13 mouse cellular contexts compared by ENCODE assay signal in the genomic region with DNA sequence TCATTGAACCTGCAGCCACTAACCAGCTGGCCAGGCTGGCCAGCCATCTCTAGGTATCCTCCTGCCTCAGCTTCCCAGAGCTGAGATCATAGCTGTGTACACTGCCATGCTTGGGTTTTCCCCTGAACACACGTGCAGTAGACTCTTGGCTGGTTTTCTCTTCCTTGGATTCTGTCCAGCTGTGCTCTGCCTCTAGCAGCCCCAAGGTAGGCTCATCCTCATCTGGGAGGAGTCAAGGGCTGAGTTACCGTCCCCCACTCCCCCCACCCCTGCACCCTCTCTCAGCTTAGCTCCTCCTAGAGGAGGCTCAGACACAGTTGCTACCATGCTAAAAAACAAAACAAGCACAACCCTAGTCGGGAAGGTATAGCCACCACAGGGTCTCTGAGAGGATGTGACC. TPM values are rescaled to one million over a fixed set of nuclear protein-coding genes. Genes with fewer than 3 reads are reported as not detected.
DNase-seq lines count a peak whose midpoint lies in the region; ATAC-seq lines count a peak whose summit lies in the region.
"Had no signal": no experiment of that assay in that cellular context is flagged by ENCODE, and none has a peak within 500 bp of the region (broad histone marks: within the 10 kb centered on the region; RNA-seq: fewer than 3 reads in every experiment).

No protein-coding gene starts in this region.

- H3K9ac ChIP-seq in heart, embryonic 16.5 days (ENCODE audit: low read length) = no peak overlapping the region

- no peak for ATAC-seq in heart, embryonic 16.5 days (replicated peaks; ENCODE audit: extremely low read depth, insufficient read depth, low FRiP score)
- ATAC-seq: hindbrain, postnatal 0 days had no signal

- no peaks in the 10 kb centered on the region for H3K9me3 ChIP-seq in heart, embryonic 16.5 days (replicated peaks; ENCODE audit: control insufficient read depth, low read length)
- no peaks in the 10 kb centered on the region for H3K9me3 ChIP-seq in embryonic facial prominence, embryonic 10.5 days
- H3K9me3 ChIP-seq: G1E had no signal

- DNase-seq in heart, postnatal 25 days (ENCODE audit: low spot score) = no peak
- peak; percentile 20 to 21 for DNase-seq in right cerebral cortex, postnatal 10 days (ENCODE audit: low spot score in 2 of 2)
- no peak for DNase-seq in right cerebral cortex, postnatal 25 days
- DNase-seq in embryonic facial prominence, embryonic 10.5 days (ENCODE audit: low spot score) = no peak
- DNase-seq in splenic B cell, adult 2 months (ENCODE audit: low read depth, low spot score) = peak; percentile 20
- no peak for DNase-seq in right cerebral cortex, postnatal 36 days (ENCODE audit: low spot score in 2 of 2)
- no peak for DNase-seq in right cerebral cortex, postnatal 14 days
- DNase-seq: right cerebral cortex, postnatal 4 days; thymus, postnatal 25 days had no signal

- no peaks in the 10 kb centered on the region for H3K27me3 ChIP-seq in heart, embryonic 16.5 days (ENCODE audit: control insufficient read depth, insufficient read depth, low read length)
- H3K27me3 ChIP-seq in embryonic facial prominence, embryonic 10.5 days (replicated peaks; ENCODE audit: low read depth, poor library complexity, severe bottlenecking) = no peaks in the 10 kb centered on the region
- no peaks in the 10 kb centered on the region for H3K27me3 ChIP-seq in splenic B cell, adult 2 months (ENCODE audit: control insufficient read depth, insufficient read depth, low read length, poor library complexity, severe bottlenecking)

- WGBS in heart, embryonic 16.5 days = 49% methylated on average over 3 of the region's 3 CpGs
- 67% methylated on average over 3 of the region's 3 CpGs for WGBS in embryonic facial prominence, embryonic 10.5 days

- no peaks in the 10 kb centered on the region for H3K36me3 ChIP-seq in heart, embryonic 16.5 days (ENCODE audit: control insufficient read depth, insufficient read depth)
- no peaks in the 10 kb centered on the region for H3K36me3 ChIP-seq in embryonic facial prominence, embryonic 10.5 days (replicated peaks)
- no peaks in the 10 kb centered on the region for H3K36me3 ChIP-seq in splenic B cell, adult 2 months (ENCODE audit: control insufficient read depth, insufficient read depth, low read length, poor library complexity, severe bottlenecking)
- H3K36me3 ChIP-seq: G1E had no signal

- intact Hi-C loops in heart, postnatal 25 days (cut with DNase I) = loop anchor here (5.0 kb wide), 1 partner anchor 118 kb away; no protein-coding TSS in a partner anchor

- peaks cover 37% of the 10 kb centered on the region for H3K4me1 ChIP-seq in heart, embryonic 16.5 days (ENCODE audit: control insufficient read depth, insufficient read depth, low read length)
- H3K4me1 ChIP-seq in embryonic facial prominence, embryonic 10.5 days = peaks cover 66% of the 10 kb centered on the region

- H3K4me2 ChIP-seq in heart, embryonic 16.5 days (ENCODE audit: low read depth, low read length) = no peak overlapping the region

- peak overlapping the region; percentile 84; the same call in 1 of the 2 replicates for H3K27ac ChIP-seq in heart, embryonic 16.5 days (ENCODE audit: low read length)
- H3K27ac ChIP-seq in embryonic facial prominence, embryonic 10.5 days (replicated peaks) = peak overlapping the region; percentile 92; the same call in 1 of the 2 replicates
- H3K27ac ChIP-seq: macrophage had no signal

- H3K4me3 ChIP-seq in heart, embryonic 16.5 days (ENCODE audit: low read length) = no peak overlapping the region
- no peak overlapping the region for H3K4me3 ChIP-seq in embryonic facial prominence, embryonic 10.5 days

RNA-seq across cellular contexts. Expression of a gene that starts 4.8 kb away (rescaled TPM):
- 1.4 TPM in 2 replicates for polyA plus RNA-seq in heart, embryonic 16.5 days (2015; fragmentation: Nextera tagmentation; extraction: Ambion mirVana)
- total RNA-seq in heart, postnatal 25 days (2021) = 1 to 10 TPM; 1.2 TPM
- polyA plus RNA-seq in embryonic facial prominence, embryonic 10.5 days (2016; fragmentation: Nextera tagmentation; extraction: Ambion mirVana) = 0.44 and 0.86 TPM in 2 replicates
- polyA plus RNA-seq: G1E had no signal

Comparison
In these comparisons a context has a peak if more than half of its experiments do, and no peak if none do; other contexts are left out.
1. DNase-seq: peak in right cerebral cortex, postnatal 10 days (2 of 2) and splenic B cell, adult 2 months (single experiment); none in heart, postnatal 25 days (single experiment), right cerebral cortex, postnatal 25 days (single experiment), embryonic facial prominence, embryonic 10.5 days (single experiment), right cerebral cortex, postnatal 36 days (0 of 2) and right cerebral cortex, postnatal 14 days (single experiment).